Mouse (Mus musculus) G1E (cell line): ENCODE results near the gene Bbof1. TPM values are rescaled to one million over a fixed set of nuclear protein-coding genes. Genes with fewer than 3 reads are reported as not detected.

Source experiments
- ATAC-seq: 2 replicates; pipeline ENCODE4 v1.8.0; 2016; ENCODE audit warnings: mild to moderate bottlenecking; ENCODE audit not compliant: insufficient number of reproducible peaks, poor library complexity, low FRiP score, severe bottlenecking; ENCODE audit errors: extremely low read depth
- DNase-seq: peaks from one replicate; pipeline ENCODE4 v3.0.0; 2012; ENCODE audit warnings: low spot score
- H3K27me3 ChIP-seq: 2 replicates; pipeline ENCODE4 v1.6.1; 2012; ENCODE audit warnings: mild to moderate bottlenecking, low read length, inconsistent platforms; ENCODE audit not compliant: insufficient read depth
- H3K36me3 ChIP-seq: replicated peaks from 2 replicates; pipeline ENCODE3; 2012; ENCODE audit warnings: mild to moderate bottlenecking, inconsistent platforms
- H3K4me1 ChIP-seq: 2 replicates; pipeline ENCODE4 v1.6.1; 2012; ENCODE audit warnings: low read depth, low read length, inconsistent platforms, mixed read lengths; ENCODE audit not compliant: insufficient read depth
- H3K4me3 ChIP-seq: 2 replicates; pipeline ENCODE4 v1.5.1; 2012; ENCODE audit warnings: low read depth, mild to moderate bottlenecking, inconsistent platforms, low read length, moderate library complexity, mixed read lengths
- H3K9me3 ChIP-seq: replicated peaks from 2 replicates; pipeline ENCODE4 v1.6.1; 2012; ENCODE audit warnings: inconsistent platforms
- CTCF ChIP-seq: IDR thresholded peaks from 2 replicates; pipeline ENCODE4 v1.5.1; 2012; ENCODE audit warnings: low read depth, low read length, inconsistent platforms, mixed read lengths
- GATA1 ChIP-seq: IDR thresholded peaks from 2 replicates; pipeline ENCODE4 v1.6.1; 2012; ENCODE audit warnings: borderline replicate concordance, low read length, inconsistent platforms, mixed read lengths
- GATA2 ChIP-seq: IDR thresholded peaks from 2 replicates; pipeline ENCODE4 v1.6.1; 2012; ENCODE audit warnings: low read depth, low read length, inconsistent platforms, borderline replicate concordance
- POLR2AphosphoS5 ChIP-seq: IDR thresholded peaks from 2 replicates; pipeline ENCODE4 v1.6.1; 2012; ENCODE audit warnings: low read depth, low read length, inconsistent platforms; ENCODE audit not compliant: insufficient replicate concordance
- TAL1 ChIP-seq: conservative IDR thresholded peaks from 2 replicates; pipeline ENCODE4 v1.6.1; 2012; ENCODE audit warnings: low read depth, low read length, inconsistent platforms, mixed read lengths
- polyA plus RNA-seq: library from polyadenylated mRNA; stranded (reverse); fragments of >175 nt; gene quantifications from 2 replicates; pipeline ENCODE4 v1.2.3, GENCODE M21; 2012
- total RNA-seq, 2 experiments: library from RNA; stranded (forward) in 1 of 2; stranded (reverse) in 1 of 2; fragments of 200-1000 nt in 1 of 2; fragments of >200 nt in 1 of 2; fragmentation: Nextera tagmentation in 1 of 2; gene quantifications; 2 replicates each; pipeline ENCODE4 v1.2.3; 2014 to 2017

The Bbof1 gene
- total and polyA plus RNA-seq, 3 experiments: 2.2 to 6.0 (median 4.1) TPM

DNA sequence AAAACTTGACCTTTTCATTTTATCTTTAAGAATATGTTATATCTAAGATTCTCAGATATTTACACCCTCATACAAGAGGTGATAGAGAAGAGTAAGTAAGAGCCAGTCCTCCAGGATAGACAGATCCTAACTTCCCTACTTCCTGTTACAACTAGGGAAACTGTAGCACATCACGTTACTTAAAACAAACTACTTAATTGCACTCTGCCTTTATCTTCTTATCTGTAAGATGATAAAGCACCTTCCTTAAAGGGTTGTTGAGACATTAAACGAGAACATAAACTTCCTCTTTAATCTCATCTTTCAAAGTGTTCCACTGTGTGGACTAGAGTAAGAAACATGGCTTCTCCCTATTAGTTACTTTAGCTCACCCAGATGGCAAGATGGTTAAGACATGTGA lies 29.8 kb downstream of the Bbof1 start:
- Histone ChIP-seq H3K36me3 (peaks cover 20% of the 10 kb centered on the region), H3K4me1 (no peaks in the 10 kb centered on the region), H3K9me3 (no peaks in the 10 kb centered on the region), H3K4me3 (no peak overlapping the region), H3K27me3 (no peaks in the 10 kb centered on the region)
- TF ChIP-seq TAL1 (no peak), POLR2AphosphoS5 (no peak), CTCF (no peak), GATA1 (no peak), GATA2 (no peak)
- DNase-seq (no peak), ATAC-seq (no peak)

DNA sequence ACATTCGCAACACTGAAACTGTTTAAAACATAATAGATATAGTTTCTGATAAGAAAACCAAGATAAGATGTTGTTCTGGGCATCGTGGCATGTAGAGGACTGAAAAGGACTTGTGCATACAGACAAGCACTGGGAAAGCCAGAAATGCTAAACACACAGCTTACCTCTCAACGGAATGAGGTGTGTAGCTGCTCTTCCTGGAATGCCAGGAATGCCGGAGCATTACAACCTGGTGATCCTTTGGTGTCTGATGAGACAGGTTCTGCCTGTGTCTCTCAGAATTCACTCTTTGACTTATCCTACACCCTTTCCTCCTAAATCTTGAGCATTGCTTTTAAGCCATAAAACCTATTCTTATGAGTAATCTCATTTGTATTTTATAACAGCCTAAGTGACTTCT lies 33.7 kb downstream of the Bbof1 start:
- Histone ChIP-seq H3K9me3 (no peaks in the 10 kb centered on the region), H3K27me3 (peaks cover 10% of the 10 kb centered on the region), H3K4me3 (no peak overlapping the region), H3K36me3 (peaks cover 11% of the 10 kb centered on the region), H3K4me1 (peaks cover 4% of the 10 kb centered on the region; the same call in 1 of the 2 replicates)
- TF ChIP-seq TAL1 (no peak), POLR2AphosphoS5 (no peak), GATA1 (no peak), CTCF (no peak), GATA2 (no peak)
- no peak for ATAC-seq
- DNase-seq: no peak

DNA sequence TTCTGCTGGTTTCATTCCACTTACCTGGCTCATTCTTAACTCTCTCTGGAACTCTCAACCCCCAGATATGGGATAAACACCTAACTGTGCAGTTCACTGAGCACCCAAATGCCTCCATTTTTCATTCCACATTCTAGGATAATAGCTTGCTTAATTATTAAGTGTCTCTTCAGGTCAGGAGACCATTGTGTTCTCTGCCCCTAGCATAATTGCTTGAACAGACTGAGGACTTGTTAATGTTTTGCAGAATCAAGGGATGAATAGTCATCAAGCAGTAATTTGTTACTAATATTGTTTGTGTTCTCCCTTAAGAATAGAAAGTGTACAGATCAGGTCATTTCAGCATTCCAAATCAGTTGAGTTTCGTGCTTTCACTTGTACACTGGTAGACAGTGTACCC lies 38.5 kb downstream of the Bbof1 start:
- Histone ChIP-seq H3K36me3 (no peaks in the 10 kb centered on the region), H3K4me3 (no peak overlapping the region), H3K4me1 (peaks cover 18% of the 10 kb centered on the region), H3K27me3 (peaks cover 10% of the 10 kb centered on the region), H3K9me3 (no peaks in the 10 kb centered on the region)
- DNase-seq: no peak
- no peak for ATAC-seq
- TF ChIP-seq GATA1: no peak
- no peak for TF ChIP-seq POLR2AphosphoS5
- TF ChIP-seq CTCF: no peak
- no peak for TF ChIP-seq TAL1

DNA sequence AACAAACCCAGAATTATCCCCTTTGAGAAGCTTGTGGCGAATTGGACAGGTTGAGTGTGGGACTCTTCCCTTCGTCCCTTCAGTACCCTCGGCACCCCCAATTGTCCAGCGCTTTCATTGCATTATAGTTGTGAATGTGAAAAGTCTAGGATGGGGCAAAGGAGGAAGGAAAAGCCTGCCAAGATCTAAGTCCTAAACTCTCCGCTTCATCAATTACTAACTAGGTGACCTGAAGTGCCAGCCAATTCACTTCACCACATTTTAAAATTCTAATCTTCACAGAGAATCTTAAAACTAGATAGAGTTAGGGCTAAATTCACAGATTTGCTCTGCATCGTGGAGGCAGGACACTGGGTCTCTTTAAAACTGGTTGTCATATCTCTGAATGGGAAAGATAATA lies 39.3 kb downstream of the Bbof1 start:
- Histone ChIP-seq H3K4me3 (no peak overlapping the region), H3K4me1 (peaks cover 26% of the 10 kb centered on the region), H3K27me3 (peaks cover 10% of the 10 kb centered on the region), H3K36me3 (peaks cover 4% of the 10 kb centered on the region), H3K9me3 (no peaks in the 10 kb centered on the region)
- ATAC-seq: no peak
- TF ChIP-seq POLR2AphosphoS5 (no peak), GATA2 (no peak), GATA1 (no peak), CTCF (no peak), TAL1 (no peak)
- no peak for DNase-seq

DNA sequence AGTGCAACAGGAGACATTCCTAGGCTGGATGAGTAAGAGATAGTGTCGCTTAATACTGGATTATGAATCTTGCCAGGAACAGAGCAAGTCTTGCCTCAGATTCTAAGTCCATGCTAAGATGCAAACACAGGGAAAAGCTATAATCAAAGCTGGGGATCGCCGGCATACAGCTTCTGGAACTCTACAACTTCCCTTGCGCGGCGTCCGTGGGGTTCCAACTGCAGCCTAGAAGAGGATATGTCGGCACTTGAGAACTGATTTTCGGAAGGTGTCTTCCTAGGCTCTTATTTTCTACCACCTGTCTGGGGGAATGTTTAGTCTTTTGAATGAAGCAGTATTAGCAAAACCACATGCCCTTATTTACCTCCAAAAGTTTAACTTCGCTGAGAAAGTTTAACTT lies 41.0 kb downstream of the Bbof1 start:
- H3K27me3 ChIP-seq: peaks cover 10% of the 10 kb centered on the region

DNA sequence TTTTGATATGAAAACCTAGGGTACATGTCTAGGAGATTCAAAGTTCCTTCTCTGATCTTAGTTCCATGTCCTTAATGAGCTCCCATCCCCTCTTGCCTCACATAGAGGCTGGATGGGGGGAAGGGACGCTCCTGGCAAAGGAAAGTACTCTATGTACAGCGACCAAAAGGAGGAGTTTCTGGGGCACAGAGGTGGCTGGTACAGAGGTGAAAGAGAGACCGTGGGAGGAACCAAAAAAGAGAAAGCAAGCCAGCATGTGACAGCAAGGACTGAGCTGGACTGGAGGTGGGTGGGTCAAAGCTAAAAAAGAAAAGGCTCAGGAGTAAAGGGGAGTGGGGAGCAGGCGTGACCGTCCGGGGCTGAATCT lies 41.5 kb downstream of the Bbof1 start:
- H3K4me1 ChIP-seq: peaks cover 40% of the 10 kb centered on the region
- H3K27me3 ChIP-seq: peaks cover 10% of the 10 kb centered on the region
- H3K9me3 ChIP-seq: no peaks in the 10 kb centered on the region
- H3K4me3 ChIP-seq: peak overlapping the region; percentile 79
- ATAC-seq (no peak), DNase-seq (peak; percentile 18)
- peaks cover 23% of the 10 kb centered on the region for H3K36me3 ChIP-seq
- TF ChIP-seq POLR2AphosphoS5 (no peak), GATA1 (no peak), CTCF (no peak), TAL1 (no peak), GATA2 (no peak)

More for the DNA sequence above, 41.0 kb downstream of the Bbof1 start:
- DNase-seq (no peak), ATAC-seq (no peak)
- H3K36me3 ChIP-seq: peaks cover 19% of the 10 kb centered on the region
- TF ChIP-seq CTCF (no peak), GATA1 (no peak), TAL1 (no peak), GATA2 (no peak), POLR2AphosphoS5 (no peak)
- H3K4me3 ChIP-seq: no peak overlapping the region; the same call in 1 of the 2 replicates
- peaks cover 40% of the 10 kb centered on the region for H3K4me1 ChIP-seq
- H3K9me3 ChIP-seq: no peaks in the 10 kb centered on the region
